Mouse (Mus musculus) midbrain, embryonic 14.5 days (tissue): Measurements from ENCODE around the gene Sugp2. TPM values are rescaled to one million over a fixed set of nuclear protein-coding genes. Genes with fewer than 3 reads are reported as not detected.
A peak's percentile ranks its signal among the peaks of the same experiment; 100 is the strongest.

Experiments
- ATAC-seq: fragments of 200-750 bp; cut with Nextera tagmentation; 2 replicates; pipeline ENCODE4 v1.8.0; 2017; ENCODE audit warnings: moderate number of reproducible peaks, moderate library complexity; ENCODE audit not compliant: low FRiP score, low TSS enrichment
- DNase-seq: peaks from one replicate; pipeline ENCODE4 v3.0.0-alpha.2; 2015
- H3K27ac ChIP-seq: fragments of 300-500 bp; sonication (generic); replicated peaks from 2 replicates; pipeline ENCODE4 v1.5.1; 2014; ENCODE audit warnings: mild to moderate bottlenecking, low read depth, low read length, moderate library complexity
- H3K27me3 ChIP-seq: fragments of 300-500 bp; sonication (generic); 2 replicates; pipeline ENCODE4 v1.6.1; 2014; ENCODE audit warnings: low read length, control low read depth, mixed read lengths; ENCODE audit not compliant: control insufficient read depth, insufficient read depth
- H3K36me3 ChIP-seq: fragments of 300-500 bp; sonication (generic); 2 replicates; pipeline ENCODE4 v1.6.1; 2014; ENCODE audit warnings: low read length, control low read depth; ENCODE audit not compliant: control insufficient read depth, insufficient read depth
- H3K4me1 ChIP-seq: fragments of 300-500 bp; sonication (generic); 2 replicates; pipeline ENCODE4 v1.6.1; 2014; ENCODE audit warnings: mild to moderate bottlenecking, antibody characterized with exemption, low read length, control low read depth; ENCODE audit not compliant: control insufficient read depth, insufficient read depth
- H3K4me2 ChIP-seq: fragments of 300-500 bp; sonication (generic); 2 replicates; pipeline ENCODE4 v1.6.1; 2014; ENCODE audit warnings: mild to moderate bottlenecking, low read length, moderate library complexity
- H3K4me3 ChIP-seq: fragments of 300-500 bp; sonication (generic); replicated peaks from 2 replicates; pipeline ENCODE4 v1.5.1; 2014; ENCODE audit warnings: low read depth, low read length
- H3K9ac ChIP-seq: fragments of 300-500 bp; sonication (generic); replicated peaks from 2 replicates; pipeline ENCODE4 v1.6.1; 2014; ENCODE audit warnings: mild to moderate bottlenecking, low read length, moderate library complexity
- H3K9me3 ChIP-seq: fragments of 300-500 bp; sonication (generic); 2 replicates; pipeline ENCODE4 v1.6.1; 2016; ENCODE audit warnings: low read length, control low read depth, mixed read lengths; ENCODE audit not compliant: control insufficient read depth
- WGBS: fragments of 180-500 bp; shearing (Covaris S2); extraction: QIAGEN DNeasy Blood & Tissue Kit; methylation state at CpG from one replicate; pipeline ENCODE4 v1.1.7; 2014; 5-methylcytosine and 5-hydroxymethylcytosine counted together
- polyA plus RNA-seq: library from polyadenylated mRNA; unstranded; fragments of >200 nt; fragmentation: Nextera tagmentation; extraction: Ambion mirVana; gene quantifications from 2 replicates; pipeline ENCODE4 v1.2.1, GENCODE M21; 2014

The Sugp2 gene
- polyA plus RNA-seq, 1 experiment from 2014 or later, result 87.9 TPM

DNA sequence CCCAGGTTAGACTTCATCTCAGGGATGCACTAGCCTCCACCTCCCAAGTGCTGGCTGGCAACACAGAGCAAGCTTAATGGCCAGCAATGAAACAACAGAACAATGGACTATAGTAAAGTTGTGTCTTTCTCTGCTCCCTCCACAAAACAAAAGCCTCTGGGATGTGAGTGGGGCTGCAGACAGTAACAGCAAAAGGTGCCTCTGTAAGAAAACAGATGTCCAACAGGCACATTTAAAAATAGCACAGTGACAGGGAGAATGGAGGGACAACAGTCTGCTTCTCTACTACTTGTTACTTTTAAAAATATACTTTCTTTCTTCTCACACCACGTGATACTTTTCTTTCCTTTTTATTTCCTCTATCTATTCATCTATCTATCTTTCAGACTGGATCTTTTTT is 29.3 kb upstream of the Sugp2 start:
- DNase-seq, result no peak
- Histone ChIP-seq H3K4me2 (no peak overlapping the region), H3K36me3 (no peaks in the 10 kb centered on the region), H3K9ac (no peak overlapping the region), H3K4me1 (no peaks in the 10 kb centered on the region), H3K27me3 (no peaks in the 10 kb centered on the region), H3K4me3 (no peak overlapping the region), H3K27ac (no peak overlapping the region), H3K9me3 (no peaks in the 10 kb centered on the region)
- 59% methylated on average over 1 of the region's 1 CpGs for WGBS
- ATAC-seq, result no peak

DNA sequence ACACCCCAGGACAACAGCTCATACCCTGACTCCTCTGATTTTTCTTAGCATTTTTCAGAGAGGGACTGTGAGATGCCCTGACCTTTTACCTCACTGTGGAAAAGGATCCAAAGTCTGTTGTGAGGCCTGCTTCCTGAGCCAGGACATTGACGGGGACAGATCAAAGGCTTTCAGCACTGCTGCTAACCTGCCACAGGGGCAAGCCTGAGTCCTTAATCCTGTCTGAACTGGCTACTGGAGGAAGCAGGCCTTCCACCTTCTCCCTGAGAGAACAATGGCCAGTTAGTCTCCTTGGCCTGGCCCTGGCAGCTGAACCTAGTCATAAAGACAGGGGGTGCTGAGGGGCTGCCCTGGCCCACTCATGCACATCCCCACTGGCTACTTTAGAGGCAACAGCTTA is 25.9 kb upstream of the Sugp2 start:
- DNase-seq, result no peak
- H3K4me1 ChIP-seq, result 0 out of 2 replicates have a peak, but pooled peaks cover 7% of the 10 kb centered on the region
- no peak overlapping the region for H3K4me2 ChIP-seq
- H3K4me3 ChIP-seq, result no peak overlapping the region
- WGBS, result 16% methylated on average over 1 of the region's 1 CpGs
- ATAC-seq, result no peak
- H3K9ac ChIP-seq, result no peak overlapping the region
- H3K9me3 ChIP-seq, result no peaks in the 10 kb centered on the region
- no peaks in the 10 kb centered on the region for H3K36me3 ChIP-seq
- H3K27ac ChIP-seq, result no peak overlapping the region
- H3K27me3 ChIP-seq, result peaks cover 10% of the 10 kb centered on the region

DNA sequence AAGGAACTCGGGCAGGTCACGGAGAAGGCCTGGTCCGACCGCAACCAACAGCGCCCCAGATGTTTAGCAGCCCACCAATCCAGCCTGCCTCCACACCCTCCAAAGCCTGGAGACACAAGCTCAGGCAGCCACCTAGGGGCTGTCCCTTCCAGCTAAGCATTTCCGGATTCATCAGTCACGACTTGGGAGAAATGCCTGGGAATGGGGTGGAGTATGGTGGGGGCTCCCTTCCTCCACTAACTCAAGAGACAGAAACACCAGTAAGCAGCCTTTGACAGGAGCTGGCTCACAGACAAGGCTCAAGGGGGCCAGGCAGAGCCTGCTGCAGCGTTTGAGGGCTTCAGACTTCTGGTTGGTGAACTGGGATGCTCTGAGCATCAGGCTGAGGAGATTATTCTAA is 23.5 kb upstream of the Sugp2 start:
- no peak overlapping the region for H3K4me3 ChIP-seq
- no peak for DNase-seq
- 0 out of 2 replicates have a peak, but pooled peaks cover 9% of the 10 kb centered on the region for H3K4me1 ChIP-seq
- no peaks in the 10 kb centered on the region for H3K9me3 ChIP-seq
- ATAC-seq, result no peak
- peaks cover 10% of the 10 kb centered on the region for H3K27me3 ChIP-seq
- H3K36me3 ChIP-seq, result no peaks in the 10 kb centered on the region
- H3K27ac ChIP-seq, result no peak overlapping the region
- 0 out of 2 replicates have a peak overlapping the region, but pooled peaks have one; percentile 4 for H3K4me2 ChIP-seq
- WGBS, result 31% methylated on average over 8 of the region's 8 CpGs
- H3K9ac ChIP-seq, result no peak overlapping the region

DNA sequence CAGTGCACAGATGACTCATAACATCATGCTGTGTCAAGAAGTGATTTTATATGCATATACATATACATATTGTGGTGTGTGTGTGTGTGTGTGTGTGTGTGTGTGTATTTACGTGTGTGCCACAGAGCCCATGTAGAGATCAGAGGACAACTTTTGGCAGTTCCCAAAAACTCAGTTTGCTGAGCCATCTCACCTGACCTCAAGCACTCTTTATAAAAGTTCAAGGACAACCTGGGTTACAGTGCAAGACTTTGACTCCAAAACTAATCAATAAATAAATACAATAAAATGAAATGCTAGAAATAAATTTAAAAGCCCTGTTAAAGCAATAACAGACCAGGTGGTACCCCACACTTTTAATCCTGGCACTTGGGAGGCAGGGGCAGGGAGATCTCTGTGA is 22.8 kb upstream of the Sugp2 start:
- ATAC-seq (no peak), DNase-seq (no peak)
- Histone ChIP-seq H3K9ac (peak overlapping the region; percentile 60), H3K4me2 (peak overlapping the region; percentile 97), H3K9me3 (no peaks in the 10 kb centered on the region), H3K27ac (no peak overlapping the region), H3K4me3 (peak overlapping the region; percentile 65), H3K4me1 (0 out of 2 replicates have a peak, but pooled peaks cover 9% of the 10 kb centered on the region), H3K36me3 (no peaks in the 10 kb centered on the region), H3K27me3 (peaks cover 10% of the 10 kb centered on the region)
- WGBS, result 83% methylated on average over 1 of the region's 1 CpGs

DNA sequence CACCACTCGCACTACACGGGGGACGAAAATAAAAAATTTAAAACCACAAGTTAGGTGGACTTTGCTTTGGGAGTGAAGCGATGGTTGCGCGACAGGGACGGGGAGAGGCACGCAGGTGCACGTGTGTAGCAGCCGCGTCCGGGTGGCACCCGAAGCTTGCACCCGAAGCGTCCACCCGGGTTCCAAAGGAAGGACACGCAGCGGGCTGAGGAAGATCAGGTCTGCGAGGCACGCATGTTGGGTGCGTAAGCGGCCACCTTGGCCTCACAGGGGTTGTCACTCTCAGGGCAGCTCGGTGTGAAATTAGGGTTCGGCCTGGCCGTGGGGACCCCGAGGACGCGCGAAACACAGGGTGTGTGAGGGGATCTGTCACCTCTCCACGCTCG is 22.3 kb upstream of the Sugp2 start:
- H3K9me3 ChIP-seq, result no peaks in the 10 kb centered on the region
- H3K4me3 ChIP-seq, result peak overlapping the region; percentile 65
- H3K9ac ChIP-seq, result peak overlapping the region; percentile 60
- H3K4me1 ChIP-seq, result 0 out of 2 replicates have a peak, but pooled peaks cover 9% of the 10 kb centered on the region
- peaks cover 10% of the 10 kb centered on the region for H3K27me3 ChIP-seq
- peak overlapping the region; percentile 70 for H3K27ac ChIP-seq
- no peak for DNase-seq
- no peak for ATAC-seq
- peak overlapping the region; percentile 97 for H3K4me2 ChIP-seq
- H3K36me3 ChIP-seq, result no peaks in the 10 kb centered on the region
- WGBS, result 3% methylated on average over 29 of the region's 31 CpGs

DNA sequence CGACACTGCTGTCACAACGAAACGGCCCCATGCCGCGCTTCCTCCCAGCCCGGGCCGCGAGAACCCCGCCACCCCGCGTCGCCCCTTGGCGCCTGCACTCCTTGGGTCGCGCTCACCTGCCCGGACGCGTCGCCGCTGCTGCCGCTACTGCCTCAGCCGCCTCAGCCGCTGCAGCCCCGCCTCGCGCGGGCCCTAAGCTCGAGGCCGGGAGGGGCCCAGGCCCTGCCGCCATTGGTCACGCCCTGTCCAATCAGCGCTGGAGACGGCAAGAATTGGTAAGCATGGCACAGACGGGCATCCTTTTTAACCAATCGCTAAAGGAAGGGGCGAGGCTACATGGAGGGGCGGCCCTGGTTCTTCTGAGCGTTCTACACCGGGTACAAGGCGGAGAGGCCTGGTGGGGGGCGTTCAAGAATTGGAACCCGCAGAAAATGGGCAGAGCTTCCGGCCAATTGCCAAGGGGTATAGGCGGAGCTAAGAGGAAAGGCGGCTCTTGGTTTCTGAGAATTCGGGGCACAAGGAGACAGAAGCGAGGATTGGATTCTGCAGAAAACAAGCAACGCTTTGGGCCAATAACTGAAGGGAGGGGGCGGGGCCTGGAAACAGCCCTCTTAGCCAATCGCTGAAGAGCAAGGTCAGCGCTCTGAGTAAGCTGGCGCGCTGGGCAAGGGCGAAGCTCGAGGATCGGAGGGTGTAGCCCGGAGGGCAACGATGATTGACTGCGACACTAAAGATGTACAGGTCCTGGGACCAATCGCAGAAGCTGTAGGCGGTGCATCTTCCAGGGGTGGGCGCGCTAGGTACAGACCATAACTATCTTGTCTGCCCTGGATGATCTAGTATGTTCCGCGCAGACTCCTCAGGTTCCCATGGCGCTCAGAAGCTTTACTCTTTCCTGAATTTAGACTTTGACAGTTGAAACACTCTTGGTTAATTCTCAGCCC is 21.6 kb upstream of the Sugp2 start, which contains the start of gene Slc25a42:
Slc25a42 (minus strand) TSS at position 194 of the 944 bp plus-strand sequence.
- H3K27ac ChIP-seq, result peak within 1 kb of the TSS; percentile 70
- under 1% methylated on average over 66 of the region's 66 CpGs for WGBS
- peak within 1 kb of the TSS; percentile 65 for H3K4me3 ChIP-seq
- no peaks in the 10 kb centered on the region for H3K9me3 ChIP-seq
- H3K9ac ChIP-seq, result peak within 1 kb of the TSS; percentile 60
- H3K4me1 ChIP-seq, result 0 out of 2 replicates have a peak, but pooled peaks cover 9% of the 10 kb centered on the region
- H3K4me2 ChIP-seq, result peak within 1 kb of the TSS; percentile 97
- H3K27me3 ChIP-seq, result peaks cover 10% of the 10 kb centered on the region
- no peaks in the 10 kb centered on the region for H3K36me3 ChIP-seq
- ATAC-seq (peak; percentile 99), DNase-seq (peak; percentile 99)

DNA sequence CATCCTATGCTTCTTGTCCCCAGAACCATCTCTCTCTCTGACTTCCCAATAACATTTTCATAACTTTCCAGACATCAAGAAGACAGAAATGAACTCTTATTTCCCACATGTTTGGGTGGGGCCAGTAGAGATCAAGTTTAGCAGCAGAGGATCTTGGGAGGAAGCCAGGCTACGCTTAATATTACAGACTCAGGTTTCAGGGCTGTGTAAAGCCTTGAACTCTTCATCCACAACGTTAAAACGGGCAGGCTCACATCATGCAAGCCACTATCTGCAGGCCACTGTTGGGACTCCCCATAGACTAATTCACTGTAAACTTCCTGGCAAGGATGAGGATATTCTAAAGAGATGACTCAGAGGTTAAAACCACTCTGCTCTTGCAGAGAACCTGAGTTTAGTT is 19.6 kb upstream of the Sugp2 start:
- no peak for DNase-seq
- H3K36me3 ChIP-seq, result no peaks in the 10 kb centered on the region
- H3K4me2 ChIP-seq, result no peak overlapping the region
- no peak for ATAC-seq
- H3K9me3 ChIP-seq, result no peaks in the 10 kb centered on the region
- 80% methylated on average over 3 of the region's 3 CpGs for WGBS
- H3K27me3 ChIP-seq, result peaks cover 10% of the 10 kb centered on the region
- 0 out of 2 replicates have a peak, but pooled peaks cover 9% of the 10 kb centered on the region for H3K4me1 ChIP-seq
- no peak overlapping the region for H3K9ac ChIP-seq
- no peak overlapping the region for H3K27ac ChIP-seq
- no peak overlapping the region for H3K4me3 ChIP-seq

DNA sequence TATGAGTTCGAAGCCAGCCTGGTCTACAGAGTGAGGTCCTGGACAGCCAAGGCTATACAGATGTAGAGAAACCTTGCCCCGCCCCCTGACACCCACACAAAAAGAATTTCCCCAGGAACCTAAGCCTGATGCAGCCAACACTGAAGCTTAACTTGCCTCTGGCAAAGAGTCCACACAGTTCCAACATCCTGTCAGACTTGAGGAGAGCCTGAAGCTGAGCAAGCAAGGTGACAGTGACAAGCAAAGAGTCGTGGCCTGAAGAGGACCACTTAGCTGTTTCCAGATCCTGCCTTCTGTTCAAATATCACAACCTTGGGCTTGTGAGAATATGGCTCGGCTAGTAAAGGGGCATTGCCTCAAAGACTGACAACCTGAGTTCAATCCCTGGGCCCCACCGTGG is 18.9 kb upstream of the Sugp2 start:
- 69% methylated on average over 5 of the region's 5 CpGs for WGBS
- ATAC-seq, result no peak
- peaks cover 10% of the 10 kb centered on the region for H3K27me3 ChIP-seq

More for the DNA sequence above, 18.9 kb upstream of the Sugp2 start:
- Histone ChIP-seq H3K27ac (no peak overlapping the region), H3K4me3 (no peak overlapping the region), H3K9ac (no peak overlapping the region), H3K4me1 (0 out of 2 replicates have a peak, but pooled peaks cover 9% of the 10 kb centered on the region), H3K4me2 (no peak overlapping the region), H3K36me3 (peaks cover under 1% of the 10 kb centered on the region; the same call in 1 of the 2 replicates), H3K9me3 (no peaks in the 10 kb centered on the region)
- DNase-seq, result no peak
